In genomic region chr6:119057076-119057479, GRCm38 (mm10) we compare ENCODE assay signal across 11 mouse cellular contexts.
A peak's percentile ranks its signal among the peaks of the same experiment; 100 is the strongest.
DNase-seq lines count a peak whose midpoint lies in the region; ATAC-seq lines count a peak whose summit lies in the region.
"Had no signal": no experiment of that assay in that cellular context is flagged by ENCODE, and none has a peak within 500 bp of the region (broad histone marks: within the 10 kb centered on the region; RNA-seq: fewer than 3 reads in every experiment).

No protein-coding gene starts in this region.

- no peak overlapping the region for H3K27ac ChIP-seq in heart, embryonic 12.5 days (ENCODE audit: poor library complexity, severe bottlenecking)
- H3K27ac ChIP-seq: embryonic facial prominence, embryonic 12.5 days; liver, embryonic 14.5 days had no signal

- no peaks in the 10 kb centered on the region for H3K9me3 ChIP-seq in heart, embryonic 12.5 days (replicated peaks)
- H3K9me3 ChIP-seq: embryonic facial prominence, embryonic 12.5 days had no signal

- no peaks in the 10 kb centered on the region for H3K27me3 ChIP-seq in heart, embryonic 12.5 days (replicated peaks)
- H3K27me3 ChIP-seq: embryonic facial prominence, embryonic 12.5 days had no signal

- no peak overlapping the region for H3K4me2 ChIP-seq in heart, embryonic 12.5 days
- H3K4me2 ChIP-seq: embryonic facial prominence, embryonic 12.5 days had no signal

- peak; percentile 51 for DNase-seq in layer of hippocampus, adult 11-12 months (ENCODE audit: low spot score)
- DNase-seq in layer of hippocampus, adult 18-20 months (ENCODE audit: low spot score in 2 of 2) = no peak
- peak; percentile 78 to 85 for DNase-seq in adrenal gland, postnatal 36 days
- peak; percentile 68 to 85 for DNase-seq in lung, postnatal 4 days
- DNase-seq in spleen, adult 18-20 months = no peak
- no peak for DNase-seq in kidney, adult 18-20 months

- peaks cover 82% of the 10 kb centered on the region for H3K4me1 ChIP-seq in heart, embryonic 12.5 days (replicated peaks)

- H3K9ac ChIP-seq in heart, embryonic 12.5 days = no peak overlapping the region
- H3K9ac ChIP-seq: embryonic facial prominence, embryonic 12.5 days; liver, embryonic 14.5 days had no signal

- 86% methylated on average over 15 of the region's 15 CpGs for WGBS in heart, embryonic 12.5 days

- peak; percentile 20; the same call in 1 of the 2 replicates for ATAC-seq in heart, embryonic 12.5 days (ENCODE audit: insufficient number of reproducible peaks, low FRiP score)
- ATAC-seq in erythroid progenitor cell, adult 5-6 weeks (replicated peaks; ENCODE audit: low FRiP score, poor library complexity, severe bottlenecking) = no peak
- ATAC-seq: intestine, postnatal 0 days had no signal

- peaks cover 23% of the 10 kb centered on the region for H3K36me3 ChIP-seq in heart, embryonic 12.5 days

- H3K4me3 ChIP-seq in heart, embryonic 12.5 days = no peak overlapping the region
- H3K4me3 ChIP-seq: embryonic facial prominence, embryonic 12.5 days had no signal

Comparison
In these comparisons a context has a peak if more than half of its experiments do, and no peak if none do; other contexts are left out.
1. DNase-seq: peak in layer of hippocampus, adult 11-12 months (single experiment), adrenal gland, postnatal 36 days (2 of 2) and lung, postnatal 4 days (2 of 2); none in layer of hippocampus, adult 18-20 months (0 of 2), spleen, adult 18-20 months (0 of 2) and kidney, adult 18-20 months (single experiment).